ENCODE assay signal across 8 mouse cellular contexts in the genomic region with DNA sequence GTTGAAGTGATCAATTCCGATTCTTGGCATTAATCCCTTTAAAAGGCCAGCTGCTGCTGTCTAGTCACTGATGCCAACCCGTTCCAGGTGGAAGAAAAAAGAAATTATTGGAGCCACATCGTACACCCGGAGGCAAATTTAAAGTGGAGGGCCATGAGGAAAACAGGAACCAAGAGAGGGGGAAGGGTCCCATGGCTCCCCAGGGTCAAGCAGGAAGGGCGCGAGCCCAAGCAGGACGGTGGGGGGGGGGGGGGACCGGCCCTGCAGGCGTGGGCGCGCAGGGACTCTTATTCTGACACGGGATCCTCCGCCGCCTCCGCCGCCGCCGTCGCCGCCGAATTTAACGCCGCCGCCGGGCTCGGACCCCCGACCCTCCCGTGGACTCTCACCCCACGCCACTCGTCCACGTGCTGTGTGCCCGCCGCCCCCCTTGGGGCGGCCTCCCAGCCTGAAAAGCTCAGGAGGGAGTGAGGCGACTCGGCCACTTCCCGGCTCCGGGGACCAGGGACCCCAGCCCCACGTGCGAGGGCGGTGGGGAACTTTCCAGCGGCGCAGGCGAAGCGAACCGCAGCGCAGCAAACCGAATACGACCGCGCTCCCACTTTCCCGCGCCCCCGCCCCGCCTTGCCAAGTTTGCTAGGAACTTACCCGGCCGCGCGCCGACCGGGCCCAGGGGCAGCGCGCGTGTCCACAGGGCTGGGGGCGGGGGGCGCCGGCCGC. TPM values are rescaled to one million over a fixed set of nuclear protein-coding genes. Genes with fewer than 3 reads are reported as not detected.
A peak's percentile ranks its signal among the peaks of the same experiment; 100 is the strongest.
DNase-seq lines count a peak whose midpoint lies in the region; TF ChIP-seq lines count a peak whose summit lies in the region.

No protein-coding gene starts in this region.

- WGBS in lung, adult 2 months: under 1% methylated on average over 68 of the region's 68 CpGs

- no peak for TF ChIP-seq POLR2A in lung, adult 2 months (IDR thresholded peaks at IDR 0.05; ENCODE audit: borderline replicate concordance, extremely low read depth, low read depth, low read length)

- peak; percentile 56 to 61 for DNase-seq in B cell, adult 2 months
- DNase-seq in T-cell, adult 2 months (ENCODE audit: low spot score): peak; percentile 24
- DNase-seq in embryo, embryonic 11.5 days (ENCODE audit: low read depth, low spot score): peak; percentile 11
- peak; percentile 42 to 59 for DNase-seq in heart, adult 9 months (ENCODE audit: low spot score in 2 of 2)
- DNase-seq in kidney, adult 9 months: peak; percentile 51
- peak; percentile 54 for DNase-seq in lung, adult 2 months
- DNase-seq in ovary, postnatal 10 days (ENCODE audit: low spot score): peak; percentile 10
- peak; percentile 39 to 60 for DNase-seq in urinary bladder, postnatal 4 days (ENCODE audit: low spot score in 2 of 2)

- TF ChIP-seq CTCF in lung, adult 2 months (IDR thresholded peaks at IDR 0.05; ENCODE audit: insufficient read depth, low read length): no peak

- H3K4me3 ChIP-seq in lung, adult 2 months (replicated peaks; ENCODE audit: extremely low read depth, low read depth, low read length): peak overlapping the region; percentile 96

- H3K4me1 ChIP-seq in lung, adult 2 months (ENCODE audit: control insufficient read depth, insufficient read depth, low read length): peaks cover 29% of the 10 kb centered on the region

RNA-seq across cellular contexts. Expression of a gene that starts 22.6 kb away (rescaled TPM):
- polyA plus RNA-seq in lung, adult 2 months (2012; rRNA removed): 78.1 and 81.8 TPM in 2 replicates

Comparison
In these comparisons a context has a peak if more than half of its experiments do, and no peak if none do; other contexts are left out.
1. Peak in every context shown above with its lines: DNase-seq and H3K4me3 ChIP-seq.